Mouse (Mus musculus): ENCODE results near the gene Lce1b. TPM values are rescaled to one million over a fixed set of nuclear protein-coding genes. Genes with fewer than 3 reads are reported as not detected.
"Not testable (repeated sequence)": the region's sequence is repeated elsewhere in the genome, so short reads cannot be mapped to it uniquely, and the experiment has no call there.

Gene Lce1b
- polyA plus RNA-seq (2014; fragmentation: Nextera tagmentation; extraction: Ambion mirVana): not detected in 2 replicates

- Histone ChIP-seq H3K27ac (replicated peaks; ENCODE audit: low read depth, low read length) (no peak within 1 kb of the TSS), H3K4me2 (ENCODE audit: low read depth, severe bottlenecking) (no peak within 1 kb of the TSS), H3K9me3 (ENCODE audit: control insufficient read depth, low read length) (no peaks in the 10 kb centered on the region), H3K4me1 (ENCODE audit: control insufficient read depth, insufficient read depth, low read length) (no peaks in the 10 kb centered on the region), H3K36me3 (ENCODE audit: control insufficient read depth, insufficient read depth, low read length) (no peaks in the 10 kb centered on the region), H3K27me3 (ENCODE audit: control insufficient read depth, insufficient read depth, low read length) (no peaks in the 10 kb centered on the region), H3K9ac (ENCODE audit: low read length) (no peak within 1 kb of the TSS), H3K4me3 (ENCODE audit: low read depth, low read length) (no peak within 1 kb of the TSS)
- DNase-seq (ENCODE audit: low spot score) (no peak), ATAC-seq (ENCODE audit: insufficient number of reproducible peaks, low FRiP score, low TSS enrichment, low read depth) (no peak)
Measured at GRCm38 (mm10) chr3:92656826-92657225, at the start of gene Lce1b. Gene Lce1b, minus strand, starts transcription at chr3:92656926.

- no peak overlapping the region for H3K4me2 ChIP-seq (ENCODE audit: low read depth, severe bottlenecking)
- H3K9ac ChIP-seq (ENCODE audit: low read length): no peak overlapping the region
- 50% methylated on average over 1 of the region's 1 CpGs for WGBS
- DNase-seq (ENCODE audit: low spot score) (no peak), ATAC-seq (ENCODE audit: insufficient number of reproducible peaks, low FRiP score, low TSS enrichment, low read depth) (no peak)
- no peaks in the 10 kb centered on the region for H3K9me3 ChIP-seq (ENCODE audit: control insufficient read depth, low read length)
- H3K27me3 ChIP-seq (ENCODE audit: control insufficient read depth, insufficient read depth, low read length): no peaks in the 10 kb centered on the region
- no peaks in the 10 kb centered on the region for H3K36me3 ChIP-seq (ENCODE audit: control insufficient read depth, insufficient read depth, low read length)
- no peak overlapping the region for H3K27ac ChIP-seq (replicated peaks; ENCODE audit: low read depth, low read length)
- H3K4me3 ChIP-seq (ENCODE audit: low read depth, low read length): no peak overlapping the region
- H3K4me1 ChIP-seq (ENCODE audit: control insufficient read depth, insufficient read depth, low read length): no peaks in the 10 kb centered on the region
Measured at GRCm38 (mm10) chr3:92694613-92695012, 37.9 kb upstream of the Lce1b start.

DNA sequence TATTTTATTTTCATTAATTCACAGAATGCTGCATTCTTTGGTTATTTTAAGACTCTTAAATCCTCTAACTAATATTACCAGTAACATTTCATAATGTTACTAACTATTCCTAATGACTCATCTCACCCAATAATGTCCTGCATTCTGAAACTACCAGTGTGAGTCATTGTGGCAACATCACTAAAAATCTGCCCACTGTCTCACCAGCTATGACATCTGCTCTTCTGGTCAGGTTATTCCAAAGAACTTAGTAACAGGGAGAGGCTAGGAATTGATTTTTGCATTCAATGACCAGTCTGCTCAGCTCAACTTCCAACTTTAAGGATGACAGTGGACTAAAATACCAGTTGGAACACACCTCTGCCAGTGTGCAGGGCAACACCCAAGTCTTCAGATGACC is 35.0 kb upstream of the Lce1b start:
- Histone ChIP-seq H3K9me3 (ENCODE audit: control insufficient read depth, low read length) (no peaks in the 10 kb centered on the region), H3K27ac (replicated peaks; ENCODE audit: low read depth, low read length) (no peak overlapping the region), H3K4me3 (ENCODE audit: low read depth, low read length) (no peak overlapping the region), H3K27me3 (ENCODE audit: control insufficient read depth, insufficient read depth, low read length) (no peaks in the 10 kb centered on the region), H3K4me2 (ENCODE audit: low read depth, severe bottlenecking) (no peak overlapping the region), H3K4me1 (ENCODE audit: control insufficient read depth, insufficient read depth, low read length) (no peaks in the 10 kb centered on the region), H3K9ac (ENCODE audit: low read length) (no peak overlapping the region), H3K36me3 (ENCODE audit: control insufficient read depth, insufficient read depth, low read length) (no peaks in the 10 kb centered on the region)
- DNase-seq (ENCODE audit: low spot score) (no peak), ATAC-seq (ENCODE audit: insufficient number of reproducible peaks, low FRiP score, low TSS enrichment, low read depth) (no peak)

- H3K27me3 ChIP-seq (ENCODE audit: control insufficient read depth, insufficient read depth, low read length); H3K4me2 ChIP-seq (ENCODE audit: low read depth, severe bottlenecking); H3K36me3 ChIP-seq (ENCODE audit: control insufficient read depth, insufficient read depth, low read length); H3K9ac ChIP-seq (ENCODE audit: low read length); H3K4me1 ChIP-seq (ENCODE audit: control insufficient read depth, insufficient read depth, low read length); H3K4me3 ChIP-seq (ENCODE audit: low read depth, low read length); ATAC-seq (ENCODE audit: insufficient number of reproducible peaks, low FRiP score, low TSS enrichment, low read depth); DNase-seq (ENCODE audit: low spot score); H3K9me3 ChIP-seq (ENCODE audit: control insufficient read depth, low read length); H3K27ac ChIP-seq (replicated peaks; ENCODE audit: low read depth, low read length): not testable (repeated sequence)
- WGBS: 70% methylated on average over 16 of the region's 16 CpGs
Measured at GRCm38 (mm10) chr3:92689154-92689553, 32.4 kb upstream of the Lce1b start.

GRCm38 (mm10) chr3:92687110-92687509 is 30.4 kb upstream of the Lce1b start, which contains the start of gene Lce1d:
Gene Lce1d, minus strand, starts transcription at chr3:92687210.
- Histone ChIP-seq H3K9ac (ENCODE audit: low read length) (no peak within 1 kb of the TSS), H3K4me3 (ENCODE audit: low read depth, low read length) (no peak within 1 kb of the TSS), H3K9me3 (ENCODE audit: control insufficient read depth, low read length) (no peaks in the 10 kb centered on the region), H3K27ac (replicated peaks; ENCODE audit: low read depth, low read length) (no peak within 1 kb of the TSS), H3K27me3 (ENCODE audit: control insufficient read depth, insufficient read depth, low read length) (no peaks in the 10 kb centered on the region), H3K4me2 (ENCODE audit: low read depth, severe bottlenecking) (no peak within 1 kb of the TSS), H3K36me3 (ENCODE audit: control insufficient read depth, insufficient read depth, low read length) (no peaks in the 10 kb centered on the region), H3K4me1 (ENCODE audit: control insufficient read depth, insufficient read depth, low read length) (no peaks in the 10 kb centered on the region)
- DNase-seq (ENCODE audit: low spot score): no peak
- ATAC-seq (ENCODE audit: insufficient number of reproducible peaks, low FRiP score, low TSS enrichment, low read depth): no peak
- 62% methylated on average over 2 of the region's 2 CpGs for WGBS

DNA sequence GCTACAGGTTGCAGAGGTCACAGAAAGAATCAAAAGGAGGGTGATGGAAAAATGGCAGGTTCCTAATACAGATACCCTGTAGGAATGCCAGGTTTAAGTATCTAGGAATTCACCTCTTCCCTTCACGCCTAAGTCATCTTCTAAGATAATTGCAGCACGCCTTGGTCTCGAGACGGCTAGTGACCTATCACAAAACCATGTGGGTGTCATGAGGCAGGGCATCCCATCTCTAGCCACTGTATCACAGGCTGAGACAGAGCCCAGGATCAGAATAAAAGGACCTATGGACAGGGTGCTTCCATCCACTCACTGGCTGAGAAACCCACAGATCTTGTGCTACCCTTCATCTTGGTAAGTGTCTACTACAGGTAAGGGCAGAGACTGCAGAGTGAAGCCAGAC is 22.2 kb upstream of the Lce1b start, which contains the start of gene Lce1c:
Lce1c (plus strand) TSS at position 301 of the 400 bp plus-strand sequence.
- Histone ChIP-seq H3K36me3 (ENCODE audit: control insufficient read depth, insufficient read depth, low read length) (no peaks in the 10 kb centered on the region), H3K27ac (replicated peaks; ENCODE audit: low read depth, low read length) (no peak within 1 kb of the TSS), H3K9me3 (ENCODE audit: control insufficient read depth, low read length) (no peaks in the 10 kb centered on the region), H3K4me3 (ENCODE audit: low read depth, low read length) (no peak within 1 kb of the TSS), H3K27me3 (ENCODE audit: control insufficient read depth, insufficient read depth, low read length) (no peaks in the 10 kb centered on the region), H3K4me2 (ENCODE audit: low read depth, severe bottlenecking) (no peak within 1 kb of the TSS), H3K4me1 (ENCODE audit: control insufficient read depth, insufficient read depth, low read length) (no peaks in the 10 kb centered on the region), H3K9ac (ENCODE audit: low read length) (no peak within 1 kb of the TSS)
- no peak for ATAC-seq (ENCODE audit: insufficient number of reproducible peaks, low FRiP score, low TSS enrichment, low read depth)
- 87% methylated on average over 4 of the region's 4 CpGs for WGBS
- no peak for DNase-seq (ENCODE audit: low spot score)

GRCm38 (mm10) chr3:92670215-92670614 is 13.5 kb upstream of the Lce1b start, which contains the start of gene Lce1a2:
Gene Lce1a2, minus strand, starts transcription at chr3:92670315.
- Histone ChIP-seq H3K4me1 (ENCODE audit: control insufficient read depth, insufficient read depth, low read length) (no peaks in the 10 kb centered on the region), H3K27ac (replicated peaks; ENCODE audit: low read depth, low read length) (no peak within 1 kb of the TSS), H3K4me3 (ENCODE audit: low read depth, low read length) (no peak within 1 kb of the TSS), H3K4me2 (ENCODE audit: low read depth, severe bottlenecking) (no peak within 1 kb of the TSS), H3K36me3 (ENCODE audit: control insufficient read depth, insufficient read depth, low read length) (no peaks in the 10 kb centered on the region), H3K9ac (ENCODE audit: low read length) (no peak within 1 kb of the TSS), H3K27me3 (ENCODE audit: control insufficient read depth, insufficient read depth, low read length) (no peaks in the 10 kb centered on the region), H3K9me3 (ENCODE audit: control insufficient read depth, low read length) (no peaks in the 10 kb centered on the region)
- DNase-seq (ENCODE audit: low spot score) (no peak), ATAC-seq (ENCODE audit: insufficient number of reproducible peaks, low FRiP score, low TSS enrichment, low read depth) (no peak)

DNA sequence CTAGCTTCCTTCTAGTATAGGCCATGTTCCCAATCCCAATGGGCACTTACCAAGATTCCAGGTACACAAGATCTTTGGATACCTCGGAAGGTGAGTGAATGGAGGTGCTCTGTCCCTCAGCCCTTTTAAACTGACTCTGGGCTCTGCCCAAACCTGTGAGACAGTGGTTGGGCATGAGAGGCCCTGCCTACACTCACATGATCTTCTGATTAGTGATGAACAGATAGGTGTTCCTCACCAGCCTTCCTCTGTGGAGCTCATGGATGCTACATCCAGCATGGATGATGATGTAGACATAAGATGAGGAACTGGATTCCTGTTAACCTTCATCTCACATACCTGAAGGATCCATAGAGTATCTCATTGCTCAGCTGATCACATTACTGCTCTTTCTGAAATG is 8.5 kb downstream of the Lce1b start, which contains the start of gene Lce1a1:
Lce1a1 (minus strand) TSS at position 101 of the 400 bp plus-strand sequence.
- DNase-seq (ENCODE audit: low spot score) (no peak), ATAC-seq (ENCODE audit: insufficient number of reproducible peaks, low FRiP score, low TSS enrichment, low read depth) (no peak)
- Histone ChIP-seq H3K27ac (replicated peaks; ENCODE audit: low read depth, low read length) (no peak within 1 kb of the TSS), H3K27me3 (ENCODE audit: control insufficient read depth, insufficient read depth, low read length) (no peaks in the 10 kb centered on the region), H3K4me2 (ENCODE audit: low read depth, severe bottlenecking) (no peak within 1 kb of the TSS), H3K4me3 (ENCODE audit: low read depth, low read length) (no peak within 1 kb of the TSS), H3K9me3 (ENCODE audit: control insufficient read depth, low read length) (no peaks in the 10 kb centered on the region), H3K4me1 (ENCODE audit: control insufficient read depth, insufficient read depth, low read length) (no peaks in the 10 kb centered on the region), H3K36me3 (ENCODE audit: control insufficient read depth, insufficient read depth, low read length) (no peaks in the 10 kb centered on the region), H3K9ac (ENCODE audit: low read length) (no peak within 1 kb of the TSS)
- 90% methylated on average over 1 of the region's 1 CpGs for WGBS

DNA sequence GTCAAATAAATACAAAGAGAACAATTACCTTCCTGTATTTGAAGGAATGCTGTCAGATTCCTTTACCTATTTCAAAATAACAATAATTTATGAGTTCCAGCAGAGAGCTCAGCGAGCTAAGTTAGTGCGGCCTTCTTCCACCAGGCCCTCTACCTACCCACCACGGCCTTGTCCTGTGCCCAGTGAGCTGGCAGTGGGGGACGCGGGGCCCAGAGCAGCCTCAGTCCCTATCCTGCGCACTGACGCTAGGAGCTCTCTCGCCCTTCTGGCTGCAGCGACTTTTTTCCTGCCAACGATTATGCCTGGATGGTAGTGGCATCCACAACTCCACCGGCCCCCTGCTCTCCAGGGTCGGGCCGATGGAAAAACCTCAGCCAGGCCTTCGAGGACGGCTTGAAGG is 16.9 kb downstream of the Lce1b start:
- no peaks in the 10 kb centered on the region for H3K9me3 ChIP-seq (ENCODE audit: control insufficient read depth, low read length)
- H3K4me3 ChIP-seq (ENCODE audit: low read depth, low read length): no peak overlapping the region
- no peaks in the 10 kb centered on the region for H3K4me1 ChIP-seq (ENCODE audit: control insufficient read depth, insufficient read depth, low read length)
- DNase-seq (ENCODE audit: low spot score): no peak
- H3K27ac ChIP-seq (replicated peaks; ENCODE audit: low read depth, low read length): no peak overlapping the region
- H3K27me3 ChIP-seq (ENCODE audit: control insufficient read depth, insufficient read depth, low read length): no peaks in the 10 kb centered on the region
- ATAC-seq (ENCODE audit: insufficient number of reproducible peaks, low FRiP score, low TSS enrichment, low read depth): no peak
- no peaks in the 10 kb centered on the region for H3K36me3 ChIP-seq (ENCODE audit: control insufficient read depth, insufficient read depth, low read length)
- H3K9ac ChIP-seq (ENCODE audit: low read length): no peak overlapping the region
- H3K4me2 ChIP-seq (ENCODE audit: low read depth, severe bottlenecking): no peak overlapping the region
- 88% methylated on average over 15 of the region's 15 CpGs for WGBS

Measured in limb, embryonic 11.5 days (tissue).